Mouse (Mus musculus): ENCODE data around the gene Myo1b.

- no peak for TF ChIP-seq POLR2A (IDR thresholded peaks at IDR 0.05; ENCODE audit: insufficient read length, low read depth)
- TF ChIP-seq E2F4 (IDR thresholded peaks at IDR 0.05; ENCODE audit: insufficient read depth), result no peak
- no peak for TF ChIP-seq MAX (IDR thresholded peaks at IDR 0.05; ENCODE audit: low read depth)
- no peak for TF ChIP-seq POLR2AphosphoS2 (IDR thresholded peaks at IDR 0.05; ENCODE audit: insufficient read length, low read depth)
- no peak for TF ChIP-seq USF1 (IDR thresholded peaks at IDR 0.05; ENCODE audit: low read depth)
- no peak for TF ChIP-seq TCF12 (IDR thresholded peaks at IDR 0.05; ENCODE audit: insufficient read depth, poor library complexity, severe bottlenecking)
- no peak for TF ChIP-seq REST (IDR thresholded peaks at IDR 0.05; ENCODE audit: insufficient read depth, insufficient read length)
- TF ChIP-seq MYOD1 (IDR thresholded peaks at IDR 0.05; ENCODE audit: control insufficient read depth in 1 of 3, insufficient read length in 2 of 3, low read depth in 2 of 3), result no peak
- no peak for TF ChIP-seq SRF (IDR thresholded peaks at IDR 0.05; ENCODE audit: control insufficient read depth, insufficient read length, low read depth)
These were observed 1.8 kb downstream of the Myo1b start for GRCm38 (mm10) chr1:51914095-51914494.

Data from myocyte (in vitro differentiated cells).